Mouse (Mus musculus) CH12.LX (cell line): ENCODE results near the gene Dhx40. TPM values are rescaled to one million over a fixed set of nuclear protein-coding genes. Genes with fewer than 3 reads are reported as not detected.

Experiments
- DNase-seq: peaks from one replicate; pipeline ENCODE4 v3.0.0-alpha.2; 2013; ENCODE audit errors: extremely low read depth
- H3K27ac ChIP-seq: 2 replicates; pipeline ENCODE4 v1.5.1; 2012; ENCODE audit warnings: low read depth, mild to moderate bottlenecking, control low read depth, moderate library complexity; ENCODE audit not compliant: insufficient read depth
- H3K27me3 ChIP-seq: replicated peaks from 2 replicates; pipeline ENCODE3; 2012; ENCODE audit warnings: inconsistent platforms
- H3K36me3 ChIP-seq, 2 experiments: replicated peaks in 1 of 2; 2 replicates each; pipeline versions ENCODE3 to v1.6.1; 2012; ENCODE audit warnings: inconsistent platforms in 1 of 2, low read length in 1 of 2, mild to moderate bottlenecking in 1 of 2, mixed read lengths in 1 of 2, moderate library complexity in 1 of 2; ENCODE audit not compliant: control insufficient read depth in 1 of 2, insufficient read depth in 1 of 2
- H3K4me1 ChIP-seq, 2 experiments: 2 replicates each; pipeline ENCODE4 v1.6.1; 2012; ENCODE audit warnings: inconsistent platforms in 1 of 2, moderate library complexity in 1 of 2; ENCODE audit not compliant: insufficient read depth in 2 of 2, control insufficient read depth in 1 of 2
- H3K4me2 ChIP-seq: 2 replicates; pipeline ENCODE4 v1.6.1; 2012; ENCODE audit warnings: low read depth, mild to moderate bottlenecking, control low read depth; ENCODE audit not compliant: poor library complexity, insufficient read depth, severe bottlenecking
- H3K4me3 ChIP-seq, 3 experiments: fragments of 150-350 bp in 1 of 3; sonication (generic) in 1 of 3; replicated peaks in 1 of 3; 2 replicates each; pipeline versions ENCODE3 to v1.5.1; 2011 to 2012; ENCODE audit warnings: low read depth in 2 of 3, low read length in 2 of 3, mild to moderate bottlenecking in 2 of 3, moderate library complexity in 2 of 3, control low read depth in 1 of 3, improper control_type of control experiment in 1 of 3, inconsistent platforms in 1 of 3, mixed read lengths in 1 of 3; ENCODE audit not compliant: poor library complexity in 1 of 3
- H3K79me2 ChIP-seq: replicated peaks from 2 replicates; pipeline ENCODE4 v1.6.1; 2012; ENCODE audit warnings: mild to moderate bottlenecking, moderate library complexity; ENCODE audit not compliant: control insufficient read depth, poor library complexity, insufficient read depth, severe bottlenecking; ENCODE audit errors: extremely low read depth
- H3K9ac ChIP-seq: 2 replicates; pipeline ENCODE4 v1.6.1; 2012; ENCODE audit warnings: low read depth, mild to moderate bottlenecking, control low read depth, moderate library complexity; ENCODE audit not compliant: insufficient read depth
- H3K9me3 ChIP-seq: replicated peaks from 2 replicates; pipeline ENCODE3; 2012; ENCODE audit warnings: low read length, inconsistent platforms, mixed read lengths
- CHD1 ChIP-seq: IDR thresholded peaks from 2 replicates; pipeline ENCODE4 v1.6.1; 2012; ENCODE audit warnings: low read depth, low read length, improper control_type of control experiment, inconsistent platforms
- CHD2 ChIP-seq: IDR thresholded peaks from 2 replicates; pipeline ENCODE4 v1.6.1; 2011; ENCODE audit warnings: low read length, improper control_type of control experiment
- CTCF ChIP-seq, 2 experiments: IDR thresholded peaks in 1 of 2; conservative IDR thresholded peaks in 1 of 2; 2 replicates each; pipeline ENCODE4 v1.5.1; 2011 to 2012; ENCODE audit warnings: low read depth in 2 of 2, low read length in 2 of 2, improper control_type of control experiment in 1 of 2, inconsistent platforms in 1 of 2, mild to moderate bottlenecking in 1 of 2, moderate library complexity in 1 of 2
- E2F4 ChIP-seq: IDR thresholded peaks from 2 replicates; pipeline ENCODE4 v1.6.1; 2011; ENCODE audit warnings: low read depth, low read length, improper control_type of control experiment; ENCODE audit not compliant: insufficient replicate concordance
- ELF1 ChIP-seq: IDR thresholded peaks from 2 replicates; pipeline ENCODE4 v1.6.1; 2014; ENCODE audit warnings: low read depth, mild to moderate bottlenecking, inconsistent platforms, low read length, improper control_type of control experiment
- ETS1 ChIP-seq: conservative IDR thresholded peaks from 2 replicates; pipeline ENCODE4 v1.6.1; 2012; ENCODE audit warnings: low read depth, mild to moderate bottlenecking, inconsistent platforms, low read length, improper control_type of control experiment, moderate library complexity
- HCFC1 ChIP-seq: IDR thresholded peaks from 2 replicates; pipeline ENCODE4 v1.6.1; 2012; ENCODE audit warnings: low read depth, mild to moderate bottlenecking, inconsistent platforms, low read length, improper control_type of control experiment
- JUN ChIP-seq: IDR thresholded peaks from 2 replicates; pipeline ENCODE4 v1.6.1; 2011; ENCODE audit warnings: low read depth, mild to moderate bottlenecking, low read length, improper control_type of control experiment, moderate library complexity; ENCODE audit not compliant: insufficient read depth
- JUND ChIP-seq: conservative IDR thresholded peaks from 2 replicates; pipeline ENCODE4 v1.6.1; 2011; ENCODE audit warnings: low read depth, low read length, improper control_type of control experiment
- KAT2A ChIP-seq: IDR thresholded peaks from 2 replicates; pipeline ENCODE4 v1.6.1; 2012; ENCODE audit warnings: low read length, improper control_type of control experiment, inconsistent platforms; ENCODE audit not compliant: insufficient replicate concordance
- MAFK ChIP-seq: IDR thresholded peaks from 2 replicates; pipeline ENCODE4 v1.6.1; 2011; ENCODE audit warnings: low read length, improper control_type of control experiment; ENCODE audit not compliant: insufficient replicate concordance
- MAX ChIP-seq: IDR thresholded peaks from 2 replicates; pipeline ENCODE4 v1.6.1; 2011; ENCODE audit warnings: low read length, improper control_type of control experiment
- MEF2A ChIP-seq: IDR thresholded peaks from 2 replicates; pipeline ENCODE4 v1.6.1; 2014; ENCODE audit warnings: low read depth, mild to moderate bottlenecking, inconsistent platforms, low read length, improper control_type of control experiment, borderline replicate concordance
- MXI1 ChIP-seq: IDR thresholded peaks from 2 replicates; pipeline ENCODE4 v1.6.1; 2011; ENCODE audit warnings: mild to moderate bottlenecking, low read depth, low read length, improper control_type of control experiment
- MYC ChIP-seq: IDR thresholded peaks from 2 replicates; pipeline ENCODE4 v1.6.1; 2011; ENCODE audit warnings: low read depth, mild to moderate bottlenecking, improper control_type of control experiment, low read length
- PAX5 ChIP-seq: IDR thresholded peaks from 2 replicates; pipeline ENCODE4 v1.6.1; 2012; ENCODE audit warnings: low read length, inconsistent platforms, mixed read lengths
- POLR2AphosphoS2 ChIP-seq: IDR thresholded peaks from 2 replicates; pipeline ENCODE4 v1.6.1; 2011; ENCODE audit warnings: low read depth, low read length, improper control_type of control experiment
- RCOR1 ChIP-seq: conservative IDR thresholded peaks from 2 replicates; pipeline ENCODE4 v1.6.1; 2012; ENCODE audit warnings: low read depth, mild to moderate bottlenecking, inconsistent platforms, low read length, improper control_type of control experiment
- SIN3A ChIP-seq: IDR thresholded peaks from 2 replicates; pipeline ENCODE4 v1.6.1; 2012; ENCODE audit warnings: low read length, improper control_type of control experiment, inconsistent platforms
- USF1 ChIP-seq: IDR thresholded peaks from 2 replicates; pipeline ENCODE4 v1.6.1; 2014; ENCODE audit warnings: low read depth, mild to moderate bottlenecking, inconsistent platforms, low read length, improper control_type of control experiment
- ZC3H11A ChIP-seq: IDR thresholded peaks from 2 replicates; pipeline ENCODE4 v1.6.1; 2012; ENCODE audit warnings: low read depth, mild to moderate bottlenecking, inconsistent platforms, low read length, improper control_type of control experiment
- ZMIZ1 ChIP-seq: IDR thresholded peaks from 2 replicates; pipeline ENCODE4 v1.6.1; 2012; ENCODE audit warnings: low read depth, mild to moderate bottlenecking, inconsistent platforms, low read length, improper control_type of control experiment
- dilution Hi-C: fragments of 300-500 bp; cut with MboI; formaldehyde crosslinking; loops from 2 replicates; pipeline ENCODE4 v1.14.3; 2020; ENCODE audit warnings: low sequenced_read_pairs; ENCODE audit not compliant: extremely low pct_unique_long_range_greater_than_20kb, extremely low pct_ligation_motif_present
- in situ Hi-C: fragments of 300-500 bp; cut with MboI; formaldehyde crosslinking; loops from 3 replicates; pipeline ENCODE4 v1.14.3; 2019; ENCODE audit warnings: low sequenced_read_pairs, low pct_ligation_motif_present, low pct_unique_long_range_greater_than_20kb, mixed read lengths
- polyA plus RNA-seq: library from polyadenylated mRNA; unstranded; fragments of >175 nt; gene quantifications from 2 replicates; pipeline ENCODE4 v1.2.1, GENCODE M21; 2012; ENCODE audit warnings: low read depth; ENCODE audit not compliant: insufficient read length
- total RNA-seq, 2 experiments: library from RNA; depleted of rRNA; stranded (reverse); fragments of 300-350 nt in 1 of 2; fragments of >200 nt in 1 of 2; gene quantifications; 2 replicates each; pipeline ENCODE4 v1.2.3; 2012 to 2014

Gene Dhx40
- total and polyA plus RNA-seq, 3 experiments = 12.6 to 20.3 (median 15.5) TPM

DNA sequence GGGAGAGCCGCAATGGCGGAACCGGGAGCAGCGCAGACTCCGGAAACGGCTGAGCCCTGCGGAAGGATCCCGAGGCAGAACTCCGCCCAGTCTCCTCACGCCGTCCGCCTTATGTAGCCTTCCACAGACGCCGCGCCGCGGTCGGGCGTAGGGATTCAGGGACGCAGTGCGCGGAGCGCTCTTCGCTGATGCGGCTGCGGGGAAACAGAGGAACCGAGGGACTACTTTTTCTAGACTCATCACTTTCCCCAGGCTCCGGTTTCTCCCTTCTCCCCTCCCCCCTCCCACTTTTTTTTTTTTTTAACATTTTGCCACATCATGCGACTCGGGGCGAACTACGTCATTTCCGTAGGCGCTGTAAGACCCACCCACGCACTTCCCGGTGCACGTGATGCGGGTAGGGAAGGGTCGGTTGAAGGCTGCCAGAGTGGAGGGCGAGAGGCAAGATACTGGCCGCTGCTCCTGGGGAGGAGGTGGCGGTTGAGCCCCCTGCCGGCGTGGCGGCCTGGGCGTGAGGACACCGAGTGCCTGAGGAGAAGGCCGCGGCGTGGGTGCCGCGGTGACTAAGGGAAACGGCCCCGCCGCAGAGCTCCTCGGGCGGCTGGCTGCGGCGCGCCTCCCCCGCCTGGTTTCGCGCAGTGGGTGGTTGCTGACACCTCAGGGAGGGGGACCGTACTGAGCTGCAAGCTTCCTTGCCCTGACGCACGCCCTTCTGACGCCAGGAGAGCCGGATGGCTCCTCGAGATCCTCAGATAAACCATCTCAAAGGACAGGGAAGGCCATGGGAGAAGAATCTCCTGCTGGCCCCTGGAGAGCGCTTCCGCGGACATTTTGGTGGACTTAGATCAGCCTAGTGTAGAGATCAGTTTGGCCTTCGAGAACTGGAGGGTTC lies 49.8 kb downstream of the Dhx40 start, which contains the start of gene Cltc (continued):
- TF ChIP-seq CHD2 (peak; percentile 99), PAX5 (no peak), HCFC1 (peak; percentile 87), MAFK (peak; percentile 95), USF1 (peak; percentile 90), RCOR1 (0 out of 2 replicates have a peak, but pooled peaks have one; percentile 82), CTCF (conservative IDR thresholded peaks at IDR 0.05 in 1 of 2, IDR thresholded peaks at IDR 0.05 in 1 of 2; ENCODE audit: low read depth in 2 of 2, low read length in 2 of 2) (peak in 1 of 2 experiments; percentile 45; a peak in 2 of 4 replicates), ETS1 (peak; percentile 95), MYC (peak; percentile 90), MXI1 (peak; percentile 92), ZC3H11A (no peak), JUN (peak; percentile 72), ZMIZ1 (peak; percentile 93), MEF2A (peak; percentile 95), JUND (peak; percentile 63; the same call in 1 of the 2 replicates), CHD1 (no peak; the same call in 1 of the 2 replicates), ELF1 (peak; percentile 95), MAX (peak; percentile 96), SIN3A (peak; percentile 96), E2F4 (0 out of 2 replicates have a peak, but pooled peaks have one; percentile 51)

DNA sequence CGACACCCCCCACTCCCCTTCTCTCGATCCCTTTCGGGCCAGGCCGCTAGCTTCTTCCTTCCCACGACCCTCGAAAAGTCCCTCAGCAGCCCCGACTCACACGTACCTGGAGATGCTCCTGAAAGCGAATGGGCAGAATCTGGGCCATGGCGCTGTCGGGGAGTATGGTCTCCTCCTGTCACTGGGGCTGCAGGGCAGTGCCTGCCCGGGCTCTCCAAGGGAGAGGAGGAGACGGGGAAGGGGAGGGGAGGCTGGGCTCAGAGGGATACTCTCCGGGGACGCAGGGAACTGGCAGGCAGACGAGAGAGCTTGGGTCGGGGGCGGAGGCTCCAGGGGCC lies 50.4 kb downstream of the Dhx40 start:
- dilution Hi-C loops = no loop called here
- Histone ChIP-seq H3K27me3 (no peaks in the 10 kb centered on the region), H3K9ac (peak overlapping the region; percentile 90), H3K9me3 (no peaks in the 10 kb centered on the region), H3K4me3 (peak overlapping the region; percentile 81 to 93 (median 86)), H3K4me1 (peaks cover 13 to 51% of the 10 kb centered on the region in 2 experiments), H3K27ac (peak overlapping the region; percentile 85), H3K79me2 (peaks cover 47% of the 10 kb centered on the region), H3K36me3 (peaks cover 5 to 19% of the 10 kb centered on the region in 2 experiments), H3K4me2 (no peak overlapping the region)
- TF ChIP-seq KAT2A (no peak), JUND (0 out of 2 replicates have a peak, but pooled peaks have one; percentile 4), POLR2AphosphoS2 (peak; percentile 87; the same call in 1 of the 2 replicates), MXI1 (peak; percentile 38; the same call in 1 of the 2 replicates), MAX (no peak)
- in situ Hi-C loops = no loop called here
- no peak for DNase-seq
